Mouse (Mus musculus): ENCODE data around the gene Wfdc21.

Gene Wfdc21

DNA sequence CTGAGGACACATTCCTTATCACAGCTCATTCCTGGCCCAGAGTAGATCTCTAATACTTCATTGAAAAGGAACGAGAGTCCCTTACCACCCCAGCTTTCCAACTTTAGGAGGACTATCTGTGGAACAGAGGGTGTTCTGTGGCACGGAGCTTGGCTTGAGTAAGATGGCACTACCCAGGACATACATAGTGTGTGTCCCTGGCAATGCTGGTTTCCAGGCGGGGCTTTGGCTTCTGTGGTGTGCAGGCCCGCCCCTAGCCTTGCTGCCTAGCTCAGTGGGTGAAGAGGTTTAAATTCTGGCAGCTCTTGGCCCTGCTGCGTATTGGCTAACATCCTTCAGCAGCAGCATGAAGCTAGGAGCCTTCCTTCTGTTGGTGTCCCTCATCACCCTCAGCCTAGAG is at the start of gene Wfdc21:
Gene Wfdc21 (plus strand): TSS at position 260 of the 400 bp plus-strand sequence.
- DNase-seq, result no peak

DNA sequence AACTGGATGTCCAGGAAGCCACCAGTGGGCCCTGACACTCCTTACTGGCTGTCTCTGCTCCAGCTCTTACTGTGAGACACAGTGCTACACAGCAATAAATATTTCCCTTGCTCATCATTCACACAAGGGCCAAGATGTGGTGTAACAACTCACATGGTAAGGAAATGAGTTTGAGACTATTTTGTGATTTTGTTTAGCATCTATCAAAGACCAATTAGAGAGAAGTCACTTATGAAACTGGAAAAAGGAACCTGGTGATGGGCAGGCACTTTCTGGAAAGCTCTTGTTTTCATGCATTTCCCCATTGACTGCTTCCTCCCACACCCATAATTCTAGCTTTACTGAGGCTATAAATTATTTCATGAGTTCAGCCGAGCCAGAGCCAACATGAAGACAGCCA is 43.0 kb upstream of the Wfdc21 start, which contains the start of gene Wfdc17:
Gene Wfdc17 (plus strand): TSS at position 287 of the 400 bp plus-strand sequence.
- DNase-seq, result no peak

DNA sequence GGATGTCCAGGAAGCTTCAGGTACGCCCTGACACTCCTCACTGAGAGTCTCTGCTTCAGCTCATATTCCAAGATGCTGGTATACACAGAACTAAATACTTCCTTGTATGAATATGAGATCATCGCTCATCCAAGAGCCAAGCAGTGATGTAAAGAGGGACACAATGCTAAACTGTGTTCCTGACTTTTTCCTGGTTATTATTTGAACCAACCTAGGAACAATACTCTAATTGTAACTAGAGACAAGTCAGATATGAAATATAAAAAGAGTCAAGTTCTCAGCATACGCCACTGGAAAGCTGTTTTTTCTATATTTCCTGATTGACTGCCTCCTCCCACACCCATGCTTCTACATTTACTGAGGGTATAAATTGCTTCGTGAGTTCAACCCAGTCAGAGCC is 38.0 kb upstream of the Wfdc21 start, which contains the start of gene Wfdc18:
Gene Wfdc18 (plus strand): TSS at position 301 of the 400 bp plus-strand sequence.
- DNase-seq, result no peak

DNA sequence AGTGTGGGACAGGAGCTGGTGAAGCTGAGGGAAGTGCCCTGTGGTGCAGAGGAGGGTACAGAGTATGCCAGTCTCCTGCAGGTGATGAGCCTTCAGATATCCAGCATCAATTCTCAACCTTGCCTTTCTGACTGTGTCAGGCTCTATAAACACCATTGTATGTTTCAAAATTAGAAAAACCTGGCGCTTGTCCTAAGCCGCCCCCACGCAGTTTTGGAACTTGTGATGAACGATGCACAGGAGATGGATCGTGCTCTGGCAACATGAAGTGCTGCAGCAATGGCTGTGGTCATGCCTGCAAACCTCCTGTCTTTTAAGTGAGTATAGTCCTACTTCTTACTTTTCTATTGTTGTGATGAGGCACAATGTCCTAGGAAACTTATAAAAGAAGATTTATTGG is 37.1 kb upstream of the Wfdc21 start:
- no peak for DNase-seq

DNA sequence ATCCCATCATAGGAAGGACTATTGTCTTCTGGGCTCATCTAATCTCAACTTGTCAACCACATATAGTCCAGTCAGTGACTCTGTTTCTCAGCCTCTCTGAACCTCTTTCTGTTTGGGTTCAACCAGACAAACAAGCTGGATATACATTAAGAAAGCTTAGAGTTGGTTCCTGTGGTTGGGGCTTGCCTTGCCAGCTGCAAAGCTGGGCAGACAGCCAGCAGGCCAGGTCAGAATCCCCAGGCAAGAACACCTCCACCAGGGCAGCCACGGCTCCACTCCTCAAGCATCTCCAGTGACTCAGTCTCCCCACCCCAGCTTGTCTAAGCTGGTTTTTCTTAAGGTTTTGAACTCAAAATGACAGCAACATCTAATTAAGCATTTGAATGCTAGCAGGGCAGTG is 34.1 kb upstream of the Wfdc21 start:
- DNase-seq, result no peak

DNA sequence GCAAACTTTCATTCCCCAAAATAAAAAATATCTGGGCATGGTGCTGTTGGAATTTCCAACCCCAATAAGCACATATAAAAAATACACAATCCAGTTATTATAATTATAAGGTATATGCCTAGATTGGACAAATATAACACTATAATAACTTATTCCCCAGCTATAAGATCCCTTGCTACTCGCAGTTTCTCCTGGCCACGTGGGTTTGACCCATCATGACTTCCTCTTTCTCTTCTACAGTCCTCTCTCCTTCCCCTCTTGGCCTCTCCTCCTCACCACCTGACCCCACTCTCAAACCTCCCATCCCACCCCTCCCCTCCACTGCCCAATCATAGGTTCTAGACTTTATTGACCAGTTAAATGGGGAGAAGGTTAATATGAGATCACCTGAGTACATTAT is 32.8 kb upstream of the Wfdc21 start:
- no peak for DNase-seq

DNA sequence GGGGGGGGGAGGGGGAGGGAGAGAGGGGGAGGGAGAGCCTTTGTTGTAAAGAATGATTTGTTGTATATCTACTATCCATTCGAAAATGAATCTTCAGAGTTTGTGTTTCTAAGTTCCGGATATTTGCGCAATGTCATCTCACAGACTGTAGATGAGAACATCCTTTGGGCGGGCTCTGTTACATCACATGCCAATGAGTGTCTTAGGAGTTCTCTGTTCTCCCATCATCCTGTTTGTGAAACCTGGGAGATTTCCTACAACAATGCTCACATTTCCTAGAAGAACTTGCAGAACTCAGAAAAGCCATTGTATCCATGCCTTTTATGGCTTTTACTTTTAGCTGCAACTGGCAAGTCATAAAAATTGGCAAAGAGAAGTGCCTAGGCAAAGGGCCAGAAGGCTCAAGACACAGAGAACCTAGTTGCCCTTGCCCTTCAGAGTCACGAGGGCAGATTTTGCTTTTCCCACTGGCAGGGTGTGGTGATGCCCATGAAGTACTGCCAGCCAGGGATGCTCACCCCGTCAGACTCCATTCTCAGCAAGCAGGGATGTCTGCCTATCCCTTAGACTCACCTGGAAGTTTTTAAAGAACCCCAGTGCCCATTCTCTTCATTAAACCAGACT is 29.6 kb upstream of the Wfdc21 start:
- no peak for DNase-seq

DNA sequence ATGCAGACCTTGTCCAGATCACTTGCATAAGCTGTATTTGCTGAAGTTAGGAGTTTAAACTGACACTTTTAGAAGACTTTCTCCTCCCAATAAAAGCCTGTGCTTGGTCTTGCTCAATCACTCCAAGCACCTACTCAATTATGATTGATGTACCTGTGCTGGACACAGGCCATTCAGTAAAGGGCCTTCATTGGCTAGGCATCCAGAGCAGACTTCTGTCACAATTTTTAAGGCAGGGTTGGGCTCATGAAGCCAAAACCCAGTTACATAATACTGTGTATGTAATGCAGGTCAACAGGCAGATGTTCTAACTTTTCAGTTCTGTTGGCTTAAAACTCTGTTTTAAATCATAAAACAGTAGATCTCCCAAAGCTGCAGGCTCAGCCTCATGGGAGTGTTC is 26.0 kb upstream of the Wfdc21 start:
- no peak for DNase-seq

DNA sequence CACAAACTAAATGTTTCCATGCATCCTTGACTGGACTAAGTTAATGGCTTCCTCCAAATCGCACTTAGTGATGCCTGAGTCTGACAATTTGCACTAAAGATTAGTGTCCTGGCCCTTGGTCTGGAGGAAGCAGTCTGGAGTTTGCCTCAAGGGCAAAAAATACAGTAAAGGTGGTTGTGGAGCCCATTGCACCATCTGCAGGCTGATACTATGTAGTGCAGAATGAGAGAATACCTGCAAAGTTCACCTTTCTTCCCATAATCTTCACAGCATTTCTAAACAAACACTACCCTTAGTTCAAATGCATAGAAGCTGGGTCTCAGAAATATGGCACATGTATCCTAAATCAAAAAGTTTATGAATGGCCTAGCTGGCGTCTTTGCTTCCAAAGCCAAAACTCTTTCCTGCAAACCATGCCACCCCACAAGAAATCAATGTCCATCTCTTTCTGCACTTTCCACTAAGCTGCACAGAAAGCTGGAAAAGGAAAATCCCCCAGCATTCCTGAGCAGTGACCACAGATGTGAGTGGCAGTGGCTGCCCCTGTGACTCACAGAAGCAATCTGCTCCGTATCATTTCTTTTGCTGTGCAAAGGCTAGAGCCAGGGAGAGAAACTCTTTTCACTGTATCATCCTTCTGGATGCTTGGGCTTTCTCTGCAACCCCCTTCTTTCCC is 17.8 kb upstream of the Wfdc21 start:
- DNase-seq, result no peak

DNA sequence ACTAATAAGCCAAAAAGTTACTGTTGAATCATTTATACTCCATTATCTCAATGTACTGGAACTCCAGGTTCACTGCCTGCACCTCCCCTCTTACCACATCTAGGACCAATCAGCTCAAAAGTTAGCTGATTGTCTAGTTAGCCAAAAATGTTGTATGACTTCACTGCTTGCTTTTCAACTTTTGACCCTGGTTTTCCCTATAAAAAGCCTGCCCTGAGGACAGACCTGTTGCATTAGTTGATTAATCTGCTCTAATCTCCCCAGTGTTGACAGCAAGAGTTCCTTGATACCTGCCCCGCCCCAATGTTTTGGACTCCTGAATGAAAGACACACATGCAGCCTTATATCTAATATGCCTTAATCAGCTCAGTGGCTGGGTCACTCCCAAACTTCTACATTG is 15.6 kb upstream of the Wfdc21 start:
- DNase-seq, result no peak

DNA sequence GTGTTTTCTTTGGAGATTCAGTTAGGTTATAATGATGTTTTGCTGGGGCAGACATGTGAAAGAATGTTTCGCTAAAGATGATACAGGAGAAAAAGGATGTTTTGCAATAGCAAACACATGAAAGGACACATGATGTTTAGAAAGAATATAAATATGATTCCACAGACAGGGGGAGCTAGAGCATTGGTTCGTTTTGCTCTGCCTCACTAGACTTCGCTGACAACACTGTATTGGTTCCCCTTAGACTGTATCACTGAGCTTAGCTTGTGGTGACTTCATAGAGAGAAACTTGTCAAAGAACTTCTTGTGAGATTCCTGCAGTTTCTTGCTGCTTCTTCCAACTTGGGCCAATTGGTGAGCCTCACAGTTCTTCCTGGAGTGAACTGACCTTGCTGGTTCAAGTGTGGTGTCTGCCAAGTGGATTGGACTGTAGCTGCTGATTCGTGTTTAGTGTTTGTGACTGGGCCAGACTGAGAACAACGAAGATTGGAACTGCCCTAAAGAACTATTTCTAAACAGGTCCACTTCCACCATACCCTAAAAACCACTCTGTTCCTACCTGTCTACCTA is 13.6 kb upstream of the Wfdc21 start:
- no peak for DNase-seq

DNA sequence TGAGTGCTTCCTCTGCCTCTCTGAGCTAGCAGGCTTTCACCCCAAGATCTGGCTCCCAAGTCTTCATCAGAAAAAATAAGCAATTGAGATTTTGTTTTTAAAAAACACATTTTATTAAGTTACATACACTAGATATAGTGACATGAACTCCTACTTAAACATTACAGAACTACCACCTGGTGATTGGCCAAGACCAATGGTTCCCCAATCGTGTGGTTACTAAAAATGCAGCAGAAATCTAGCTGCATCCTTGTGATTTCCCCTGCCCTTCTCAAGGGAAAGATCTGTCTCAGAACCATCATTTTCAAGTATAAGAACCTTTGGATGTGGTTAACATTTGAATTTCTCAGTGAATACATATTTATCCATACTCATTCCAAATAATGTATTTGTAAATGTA is 12.5 kb upstream of the Wfdc21 start:
- no peak for DNase-seq

DNA sequence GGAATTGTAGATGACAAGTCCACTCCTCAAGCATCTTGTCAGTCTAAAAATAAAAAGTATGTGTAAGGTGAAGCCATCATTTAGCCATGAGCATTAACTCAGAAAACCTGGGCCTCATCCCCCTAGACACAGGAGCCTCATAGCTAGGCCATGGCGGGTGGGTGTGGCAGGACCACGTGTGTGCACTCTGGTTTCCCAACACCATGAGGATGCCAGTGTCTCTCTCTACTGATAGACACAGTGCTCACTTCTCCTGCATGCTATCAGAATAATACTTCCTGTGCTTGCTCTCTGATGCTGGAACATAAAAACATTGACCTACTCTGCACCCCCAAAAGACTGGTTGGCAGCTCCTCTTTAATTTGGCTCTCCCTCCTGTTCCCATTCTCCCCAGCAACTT is 10.9 kb upstream of the Wfdc21 start:
- no peak for DNase-seq

DNA sequence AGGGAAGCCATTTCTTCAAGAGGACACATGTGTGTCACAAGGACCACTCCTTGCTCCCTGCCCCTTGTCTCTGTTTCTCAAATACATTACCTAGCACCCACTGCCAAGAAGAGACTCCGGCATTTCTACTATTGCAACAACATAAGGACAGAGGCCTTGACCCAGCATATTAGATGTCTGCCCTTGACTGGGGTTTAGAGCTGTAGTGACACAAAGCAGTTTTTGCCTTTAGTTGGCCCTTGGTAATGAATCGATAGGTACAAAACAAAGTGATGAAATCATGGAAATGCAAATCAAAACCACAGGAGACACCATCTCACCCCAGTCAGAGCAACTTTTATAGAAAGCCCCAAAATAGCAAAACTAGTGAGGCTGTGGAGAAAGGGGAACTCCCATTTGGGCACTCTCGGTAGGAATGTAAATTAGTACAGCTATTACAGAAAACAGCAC is 9.6 kb upstream of the Wfdc21 start:
- DNase-seq, result no peak

DNA sequence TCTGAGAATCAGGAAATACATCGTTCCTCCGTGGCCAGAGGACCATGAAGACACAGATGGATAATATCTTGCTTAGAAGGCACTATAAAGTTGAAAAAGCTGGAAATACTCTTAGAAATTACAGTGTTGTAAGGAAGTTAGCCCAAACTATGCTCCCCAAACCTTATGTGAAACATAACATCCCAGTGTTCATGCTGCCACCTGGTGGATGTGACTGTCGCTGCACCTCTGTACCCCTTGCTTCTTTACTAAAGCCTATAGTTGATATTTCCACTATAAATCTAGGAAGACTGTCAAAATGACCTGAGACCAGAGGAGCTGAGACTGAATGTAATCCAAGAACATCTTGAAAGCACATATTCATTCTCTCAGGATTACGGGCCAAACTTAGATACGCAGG is 7.5 kb upstream of the Wfdc21 start:
- peak; percentile 68 for DNase-seq

DNA sequence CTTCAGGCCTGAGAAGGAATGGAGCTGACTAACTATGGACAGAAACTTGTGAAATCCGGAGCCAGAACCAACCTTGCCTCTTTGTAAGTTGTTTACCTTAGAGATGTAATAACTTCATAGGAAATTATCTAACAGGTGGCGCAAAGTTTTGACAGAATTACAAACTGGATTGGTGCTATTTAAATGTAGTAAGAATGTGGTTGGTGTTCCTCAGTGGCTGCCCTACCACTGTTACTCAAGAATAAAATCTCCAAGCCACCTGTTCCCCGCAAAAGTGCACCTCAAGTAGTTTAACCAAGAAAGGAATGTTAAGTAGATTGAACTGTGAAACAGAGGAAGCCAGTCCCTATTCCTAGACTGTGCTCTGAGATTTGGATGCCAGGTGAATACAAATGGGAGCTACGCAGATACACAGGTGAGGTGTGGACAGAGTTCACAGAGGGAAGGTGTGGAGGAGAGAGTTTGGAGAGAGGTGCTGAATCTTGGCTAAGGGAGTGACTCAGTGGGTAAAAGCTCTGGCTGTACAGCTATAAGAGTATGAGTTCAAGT is 6.2 kb upstream of the Wfdc21 start:
- no peak for DNase-seq

DNA sequence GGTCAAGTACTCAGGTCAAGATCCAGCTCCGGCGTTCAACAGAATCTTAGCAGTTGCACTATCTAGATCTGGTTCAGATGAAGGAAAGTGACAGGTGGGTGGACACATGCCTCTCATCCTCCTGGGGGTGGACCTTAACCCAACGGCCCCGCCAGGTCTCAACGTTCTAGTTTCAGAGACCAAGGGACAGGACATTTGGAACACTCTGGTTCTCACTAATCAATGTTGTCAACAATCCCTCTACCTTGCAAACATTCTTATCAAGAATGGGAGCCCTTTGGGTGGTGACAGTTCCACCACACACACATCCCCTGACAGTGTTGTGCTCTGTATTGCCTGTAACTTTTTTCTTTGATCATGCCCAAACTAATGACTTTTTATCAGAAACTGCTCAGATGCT is 4.9 kb upstream of the Wfdc21 start:
- DNase-seq, result no peak

DNA sequence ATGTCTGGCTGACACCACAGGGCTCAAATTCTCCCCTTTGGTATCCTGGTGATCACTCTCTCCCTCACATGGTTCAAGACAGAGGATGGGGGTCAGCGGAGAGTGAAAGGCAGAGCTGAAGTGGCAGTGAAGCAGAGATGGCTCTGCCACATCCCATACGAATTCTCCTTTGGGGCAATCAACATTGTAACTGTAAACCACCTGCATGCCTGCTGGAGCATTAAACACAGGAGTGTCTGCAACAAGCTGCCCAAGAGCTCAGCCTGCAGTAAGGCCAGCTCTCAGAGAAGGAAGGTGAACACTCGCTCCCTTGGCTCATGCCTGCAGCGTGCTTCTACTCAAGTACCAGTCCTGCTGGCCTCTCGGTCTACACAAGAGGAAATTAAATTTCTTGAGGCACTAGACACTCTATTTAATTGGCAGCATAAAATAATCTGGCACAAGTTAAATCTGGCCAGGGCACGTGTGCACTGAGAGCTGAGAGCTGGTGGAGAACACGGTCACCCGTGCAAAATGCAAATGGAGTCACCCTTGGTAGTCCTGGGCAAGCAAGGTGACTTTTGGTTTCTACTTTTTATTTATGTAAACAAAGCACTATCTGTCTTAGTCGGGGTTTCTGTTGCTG is 3.9 kb upstream of the Wfdc21 start:
- no peak for DNase-seq

DNA sequence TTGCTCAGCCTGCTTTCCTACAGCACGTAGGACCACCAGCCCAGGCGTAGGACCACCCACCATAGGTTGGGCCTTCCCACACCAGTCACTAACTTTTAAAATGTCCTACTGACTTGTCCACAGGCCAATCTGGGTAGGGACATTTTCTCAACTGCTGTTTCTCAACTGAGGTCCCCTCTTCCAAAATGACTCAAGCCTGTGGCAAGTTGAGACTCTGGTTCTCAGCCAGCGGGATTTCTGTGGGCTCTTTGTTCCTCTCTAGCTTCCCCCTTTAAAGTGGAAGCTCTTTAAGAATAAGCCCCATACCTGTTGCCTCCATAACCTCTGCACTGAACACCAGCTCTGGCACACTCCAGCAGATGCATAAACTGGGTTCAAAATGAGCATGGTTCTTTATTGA is 3.2 kb upstream of the Wfdc21 start:
- DNase-seq, result no peak

DNA sequence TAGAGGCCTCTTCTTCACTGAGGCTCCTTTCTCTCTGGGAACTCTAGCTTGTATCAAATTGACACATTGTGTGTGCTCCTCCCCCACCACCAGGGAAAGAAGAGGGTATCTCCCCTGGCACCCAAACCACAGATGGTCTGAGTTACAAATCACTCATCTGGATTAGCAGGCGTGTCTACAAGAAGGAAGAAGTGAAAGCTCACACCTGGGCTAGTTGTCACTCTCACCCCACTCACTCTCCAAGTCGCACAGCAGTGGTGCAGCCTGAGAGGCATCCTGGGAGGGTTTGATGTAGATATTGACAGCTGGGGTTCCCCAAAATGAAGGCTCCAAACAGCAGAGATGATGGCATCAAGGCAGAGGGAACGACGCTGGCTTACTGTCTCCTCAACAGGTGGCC is 588 bp upstream of the Wfdc21 start:
- DNase-seq, result no peak

DNA sequence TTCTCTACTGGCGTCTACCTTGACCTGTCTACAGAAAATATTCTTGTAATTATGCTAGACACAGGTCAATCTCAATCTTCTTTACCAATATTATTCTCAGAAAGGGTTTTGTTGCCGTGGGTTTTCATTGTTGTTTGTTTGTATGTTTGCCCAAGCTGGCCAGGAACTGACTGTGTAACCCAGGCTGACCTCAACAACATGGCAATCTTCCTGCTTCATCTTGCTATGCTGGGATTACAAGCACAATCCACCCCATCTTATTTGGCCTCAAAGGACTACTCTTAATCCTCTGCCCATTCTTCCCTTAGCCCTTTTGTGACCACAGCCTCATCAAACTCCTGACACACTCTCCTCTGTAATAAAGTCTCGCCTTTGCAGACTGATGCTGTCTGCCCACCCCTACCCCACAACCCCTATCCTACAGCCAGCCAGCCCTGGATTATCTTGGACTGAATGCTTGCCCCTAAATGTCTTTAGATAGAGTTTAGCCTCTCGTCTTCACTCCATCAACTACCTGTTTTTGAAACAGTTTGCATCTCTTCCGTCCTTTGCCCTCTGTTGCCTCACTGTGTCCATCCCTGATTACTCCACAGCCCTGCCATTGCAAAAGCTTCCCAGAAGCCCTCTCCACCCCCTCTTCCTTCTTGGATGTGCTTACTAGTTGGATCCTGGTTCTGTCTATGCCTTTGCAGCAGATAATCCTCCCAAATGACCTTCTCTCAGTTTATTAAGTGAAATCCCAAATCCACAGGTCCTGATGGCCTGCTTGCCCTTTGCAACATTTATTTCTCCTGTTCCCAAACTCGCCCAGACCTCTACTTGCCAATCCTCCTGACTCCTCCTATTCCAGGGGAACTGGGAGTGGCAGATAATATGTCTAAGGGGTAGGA is 881 bp downstream of the Wfdc21 start:
- no peak for DNase-seq

DNA sequence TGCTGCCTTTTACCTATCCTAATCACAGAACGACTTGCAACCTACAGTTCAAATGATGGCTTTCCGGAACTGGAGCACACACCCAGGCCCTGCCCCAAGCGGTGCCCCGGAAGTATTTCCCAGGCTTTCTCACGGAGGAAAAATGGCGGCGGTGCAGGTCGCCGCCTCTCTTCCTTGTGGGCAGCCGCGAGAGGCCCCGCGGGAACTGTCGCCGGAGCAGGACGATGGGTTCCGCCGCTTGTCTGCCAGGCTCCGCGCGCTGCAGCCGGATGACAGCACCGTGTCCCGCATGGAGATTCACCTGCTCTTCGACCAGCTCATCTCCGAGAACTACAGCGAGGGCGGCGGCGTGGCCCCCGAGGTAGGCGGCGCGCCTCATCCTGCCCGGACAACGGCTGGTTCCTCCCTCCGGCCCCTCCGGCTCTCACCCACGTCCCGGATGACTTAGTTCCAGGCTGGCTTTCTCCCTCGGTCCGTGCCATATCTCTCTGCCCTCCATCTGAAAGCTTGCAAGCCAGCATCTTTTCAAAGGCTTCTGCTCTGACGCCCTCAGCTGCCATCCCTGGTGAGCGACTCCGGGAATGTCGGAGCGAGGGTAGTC is 6.9 kb downstream of the Wfdc21 start, which contains the start of gene Heatr6:
Gene Heatr6 (plus strand): TSS at position 116 of the 601 bp plus-strand sequence.
- DNase-seq, result peak; percentile 92

Data from cerebellum, adult 8-10 months (tissue).